Mouse (Mus musculus): ENCODE data around the gene Postn. TPM values are rescaled to one million over a fixed set of nuclear protein-coding genes. Genes with fewer than 3 reads are reported as not detected.

The Postn gene
- total RNA-seq, 1 experiment, result 2.8 TPM

DNA sequence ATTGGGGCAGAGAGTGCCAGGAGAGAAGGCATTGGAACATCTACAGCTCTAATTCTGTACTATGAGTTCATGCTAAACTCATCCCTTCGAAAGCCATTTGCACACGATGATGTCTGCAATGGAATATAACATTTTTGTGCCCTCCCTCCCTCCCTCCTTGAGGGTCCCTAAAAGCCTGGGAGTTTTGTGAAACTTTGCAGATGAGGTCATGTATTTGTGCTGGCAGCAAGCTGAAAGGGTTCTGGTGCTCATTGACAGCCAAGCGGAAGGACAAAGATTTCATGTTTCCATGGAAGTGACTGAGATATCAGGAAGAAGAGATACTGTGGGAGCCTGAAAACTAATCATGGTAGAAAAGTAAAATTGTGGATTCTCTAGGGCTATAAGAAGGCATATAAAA is 50.1 kb downstream of the Postn start:
- no peaks in the 10 kb centered on the region for H3K36me3 ChIP-seq (ENCODE audit: control insufficient read depth, insufficient read depth, low read length, poor library complexity, severe bottlenecking)
- no peak overlapping the region for H3K27ac ChIP-seq (ENCODE audit: insufficient read depth, low read depth, low read length, poor library complexity, severe bottlenecking)
- H3K4me3 ChIP-seq (ENCODE audit: insufficient read depth in 1 of 2, low read depth in 1 of 2, low read length in 2 of 2, poor library complexity in 1 of 2, severe bottlenecking in 1 of 2), result no peak overlapping the region
- no peak for DNase-seq (ENCODE audit: low read depth, low spot score)
- no peaks in the 10 kb centered on the region for H3K4me1 ChIP-seq (ENCODE audit: control insufficient read depth in 2 of 2, insufficient read depth in 2 of 2, low read length in 2 of 2, poor library complexity in 1 of 2)
- no peak overlapping the region for H3K9ac ChIP-seq (ENCODE audit: insufficient read depth, low read depth, low read length, poor library complexity, severe bottlenecking)
- in situ Hi-C loops (cut with MboI; ENCODE audit: low sequenced_read_pairs in 2 of 2, unreplicated experiment in 2 of 2), result no loop called here
- H3K9me3 ChIP-seq (ENCODE audit: control insufficient read depth, insufficient read depth, low read depth, low read length), result no peaks in the 10 kb centered on the region
- TF ChIP-seq ZNF384 (IDR thresholded peaks at IDR 0.05; ENCODE audit: low read depth, low read length), result no peak
- TF ChIP-seq HCFC1 (IDR thresholded peaks at IDR 0.05; ENCODE audit: borderline replicate concordance, insufficient read depth, low read length), result no peak
- TF ChIP-seq MAFK (IDR thresholded peaks at IDR 0.05; ENCODE audit: insufficient read depth, low read depth, low read length), result no peak

DNA sequence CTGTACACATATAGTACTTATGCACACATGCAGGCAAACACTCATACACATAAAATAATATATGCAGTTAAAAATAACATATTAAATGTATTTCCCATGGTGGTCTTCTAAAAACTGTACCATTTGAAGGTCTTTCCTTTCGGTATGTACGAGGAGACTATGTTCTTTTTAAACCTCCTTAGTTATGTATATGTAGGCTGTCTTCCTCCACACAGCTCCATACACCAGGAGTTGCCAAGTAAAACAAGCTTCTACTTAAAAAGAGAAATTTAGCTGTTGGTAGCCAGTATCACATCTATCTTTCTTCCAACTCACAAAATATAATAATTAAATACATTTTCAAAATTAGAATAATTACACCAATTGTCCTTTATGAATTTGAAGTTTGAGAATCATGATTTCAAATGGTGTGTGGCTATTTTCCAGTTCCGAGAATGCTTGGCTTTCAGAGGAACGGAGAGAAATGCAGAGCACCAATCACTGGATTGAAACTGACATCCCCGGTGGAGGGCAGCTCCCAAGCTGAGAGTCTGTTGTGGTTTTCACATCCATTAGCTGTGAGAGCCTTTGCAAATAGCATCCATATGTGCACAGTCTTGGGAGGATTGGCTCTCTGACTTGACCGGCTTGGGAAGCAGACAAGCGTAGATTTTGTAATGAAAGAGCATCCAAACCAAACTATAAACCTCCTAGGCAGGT is 52.1 kb downstream of the Postn start:
- TF ChIP-seq ZNF384 (IDR thresholded peaks at IDR 0.05; ENCODE audit: low read depth, low read length), result no peak
- TF ChIP-seq MAFK (IDR thresholded peaks at IDR 0.05; ENCODE audit: insufficient read depth, low read depth, low read length), result no peak
- TF ChIP-seq HCFC1 (IDR thresholded peaks at IDR 0.05; ENCODE audit: borderline replicate concordance, insufficient read depth, low read length), result no peak
- no peak for TF ChIP-seq CHD2 (IDR thresholded peaks at IDR 0.05; ENCODE audit: low read depth, low read length)
- TF ChIP-seq ZC3H11A (IDR thresholded peaks at IDR 0.05; ENCODE audit: borderline replicate concordance, low read depth, low read length), result no peak
- no peak overlapping the region for H3K27ac ChIP-seq (ENCODE audit: insufficient read depth, low read depth, low read length, poor library complexity, severe bottlenecking)
- no peak for DNase-seq (ENCODE audit: low read depth, low spot score)
- in situ Hi-C loops (cut with MboI; ENCODE audit: low sequenced_read_pairs in 2 of 2, unreplicated experiment in 2 of 2), result no loop called here
- H3K4me3 ChIP-seq (ENCODE audit: insufficient read depth in 1 of 2, low read depth in 1 of 2, low read length in 2 of 2, poor library complexity in 1 of 2, severe bottlenecking in 1 of 2), result no peak overlapping the region
- no peaks in the 10 kb centered on the region for H3K36me3 ChIP-seq (ENCODE audit: control insufficient read depth, insufficient read depth, low read length, poor library complexity, severe bottlenecking)
- no peaks in the 10 kb centered on the region for H3K4me1 ChIP-seq (ENCODE audit: control insufficient read depth in 2 of 2, insufficient read depth in 2 of 2, low read length in 2 of 2, poor library complexity in 1 of 2)
- no peak overlapping the region for H3K9ac ChIP-seq (ENCODE audit: insufficient read depth, low read depth, low read length, poor library complexity, severe bottlenecking)
- no peaks in the 10 kb centered on the region for H3K9me3 ChIP-seq (ENCODE audit: control insufficient read depth, insufficient read depth, low read depth, low read length)

DNA sequence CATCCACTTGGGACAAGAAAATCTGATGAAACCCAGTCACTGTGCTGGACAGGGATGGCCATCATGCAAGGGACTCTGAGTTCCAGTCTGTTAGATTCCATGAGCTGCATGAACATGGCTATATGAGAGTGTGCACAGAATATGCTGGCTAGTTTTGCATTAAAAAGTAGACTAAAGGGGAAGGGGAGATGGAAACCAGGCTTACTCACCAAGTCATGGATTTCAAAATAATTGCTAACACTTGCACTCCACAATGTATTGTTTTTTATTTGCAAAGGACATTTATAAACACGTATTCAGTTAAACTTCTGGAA is 52.6 kb downstream of the Postn start:
- Histone ChIP-seq H3K4me3 (ENCODE audit: insufficient read depth in 1 of 2, low read depth in 1 of 2, low read length in 2 of 2, poor library complexity in 1 of 2, severe bottlenecking in 1 of 2) (no peak overlapping the region), H3K36me3 (ENCODE audit: control insufficient read depth, insufficient read depth, low read length, poor library complexity, severe bottlenecking) (no peaks in the 10 kb centered on the region), H3K9ac (ENCODE audit: insufficient read depth, low read depth, low read length, poor library complexity, severe bottlenecking) (no peak overlapping the region), H3K9me3 (ENCODE audit: control insufficient read depth, insufficient read depth, low read depth, low read length) (no peaks in the 10 kb centered on the region), H3K27ac (ENCODE audit: insufficient read depth, low read depth, low read length, poor library complexity, severe bottlenecking) (no peak overlapping the region), H3K4me1 (ENCODE audit: control insufficient read depth in 2 of 2, insufficient read depth in 2 of 2, low read length in 2 of 2, poor library complexity in 1 of 2) (no peaks in the 10 kb centered on the region)
- TF ChIP-seq ZNF384 (IDR thresholded peaks at IDR 0.05; ENCODE audit: low read depth, low read length), result no peak
- TF ChIP-seq MAFK (IDR thresholded peaks at IDR 0.05; ENCODE audit: insufficient read depth, low read depth, low read length), result no peak
- no peak for TF ChIP-seq CHD2 (IDR thresholded peaks at IDR 0.05; ENCODE audit: low read depth, low read length)
- TF ChIP-seq HCFC1 (IDR thresholded peaks at IDR 0.05; ENCODE audit: borderline replicate concordance, insufficient read depth, low read length), result no peak
- in situ Hi-C loops (cut with MboI; ENCODE audit: low sequenced_read_pairs in 2 of 2, unreplicated experiment in 2 of 2), result no loop called here
- no peak for DNase-seq (ENCODE audit: low read depth, low spot score)

- Histone ChIP-seq H3K36me3 (ENCODE audit: control insufficient read depth, insufficient read depth, low read length, poor library complexity, severe bottlenecking) (no peaks in the 10 kb centered on the region), H3K4me3 (ENCODE audit: insufficient read depth in 1 of 2, low read depth in 1 of 2, low read length in 2 of 2, poor library complexity in 1 of 2, severe bottlenecking in 1 of 2) (no peak overlapping the region), H3K27ac (ENCODE audit: insufficient read depth, low read depth, low read length, poor library complexity, severe bottlenecking) (no peak overlapping the region), H3K9me3 (ENCODE audit: control insufficient read depth, insufficient read depth, low read depth, low read length) (no peaks in the 10 kb centered on the region), H3K4me1 (ENCODE audit: control insufficient read depth in 2 of 2, insufficient read depth in 2 of 2, low read length in 2 of 2, poor library complexity in 1 of 2) (no peaks in the 10 kb centered on the region), H3K9ac (ENCODE audit: insufficient read depth, low read depth, low read length, poor library complexity, severe bottlenecking) (no peak overlapping the region)
- in situ Hi-C loops (cut with MboI; ENCODE audit: low sequenced_read_pairs in 2 of 2, unreplicated experiment in 2 of 2), result no loop called here
- TF ChIP-seq CHD2 (IDR thresholded peaks at IDR 0.05; ENCODE audit: low read depth, low read length), result no peak
- no peak for TF ChIP-seq HCFC1 (IDR thresholded peaks at IDR 0.05; ENCODE audit: borderline replicate concordance, insufficient read depth, low read length)
- TF ChIP-seq ZC3H11A (IDR thresholded peaks at IDR 0.05; ENCODE audit: borderline replicate concordance, low read depth, low read length), result no peak
- TF ChIP-seq ZNF384 (IDR thresholded peaks at IDR 0.05; ENCODE audit: low read depth, low read length), result no peak
- no peak for TF ChIP-seq MAFK (IDR thresholded peaks at IDR 0.05; ENCODE audit: insufficient read depth, low read depth, low read length)
- DNase-seq (ENCODE audit: low read depth, low spot score), result no peak
These were observed 53.5 kb downstream of the Postn start for GRCm38 (mm10) chr3:54414386-54414785.

- no peak for DNase-seq (ENCODE audit: low read depth, low spot score)
- TF ChIP-seq ZNF384 (IDR thresholded peaks at IDR 0.05; ENCODE audit: low read depth, low read length), result no peak
- no peak for TF ChIP-seq ZC3H11A (IDR thresholded peaks at IDR 0.05; ENCODE audit: borderline replicate concordance, low read depth, low read length)
- TF ChIP-seq CHD2 (IDR thresholded peaks at IDR 0.05; ENCODE audit: low read depth, low read length), result no peak
- TF ChIP-seq HCFC1 (IDR thresholded peaks at IDR 0.05; ENCODE audit: borderline replicate concordance, insufficient read depth, low read length), result no peak
- TF ChIP-seq MAFK (IDR thresholded peaks at IDR 0.05; ENCODE audit: insufficient read depth, low read depth, low read length), result no peak
These were observed 57.0 kb downstream of the Postn start for GRCm38 (mm10) chr3:54417833-54418386.

More at GRCm38 (mm10) chr3:54417833-54418386, 57.0 kb downstream of the Postn start:
- Histone ChIP-seq H3K4me3 (ENCODE audit: insufficient read depth in 1 of 2, low read depth in 1 of 2, low read length in 2 of 2, poor library complexity in 1 of 2, severe bottlenecking in 1 of 2) (no peak overlapping the region), H3K27ac (ENCODE audit: insufficient read depth, low read depth, low read length, poor library complexity, severe bottlenecking) (no peak overlapping the region), H3K36me3 (ENCODE audit: control insufficient read depth, insufficient read depth, low read length, poor library complexity, severe bottlenecking) (no peaks in the 10 kb centered on the region), H3K9me3 (ENCODE audit: control insufficient read depth, insufficient read depth, low read depth, low read length) (no peaks in the 10 kb centered on the region), H3K4me1 (ENCODE audit: control insufficient read depth in 2 of 2, insufficient read depth in 2 of 2, low read length in 2 of 2, poor library complexity in 1 of 2) (no peaks in the 10 kb centered on the region), H3K9ac (ENCODE audit: insufficient read depth, low read depth, low read length, poor library complexity, severe bottlenecking) (no peak overlapping the region)
- in situ Hi-C loops (cut with MboI; ENCODE audit: low sequenced_read_pairs in 2 of 2, unreplicated experiment in 2 of 2), result no loop called here

Measured in ES-E14 (cell line).